Mouse (Mus musculus) right cerebral cortex, postnatal 4 days (tissue): ENCODE data around the gene Klc2.
"Not testable (repeated sequence)": the region's sequence is repeated elsewhere in the genome, so short reads cannot be mapped to it uniquely, and the experiment has no call there.

Experiments used
- DNase-seq: peaks from one replicate; pipeline ENCODE4 v3.0.0-alpha.2; 2022

Klc2 gene

DNA sequence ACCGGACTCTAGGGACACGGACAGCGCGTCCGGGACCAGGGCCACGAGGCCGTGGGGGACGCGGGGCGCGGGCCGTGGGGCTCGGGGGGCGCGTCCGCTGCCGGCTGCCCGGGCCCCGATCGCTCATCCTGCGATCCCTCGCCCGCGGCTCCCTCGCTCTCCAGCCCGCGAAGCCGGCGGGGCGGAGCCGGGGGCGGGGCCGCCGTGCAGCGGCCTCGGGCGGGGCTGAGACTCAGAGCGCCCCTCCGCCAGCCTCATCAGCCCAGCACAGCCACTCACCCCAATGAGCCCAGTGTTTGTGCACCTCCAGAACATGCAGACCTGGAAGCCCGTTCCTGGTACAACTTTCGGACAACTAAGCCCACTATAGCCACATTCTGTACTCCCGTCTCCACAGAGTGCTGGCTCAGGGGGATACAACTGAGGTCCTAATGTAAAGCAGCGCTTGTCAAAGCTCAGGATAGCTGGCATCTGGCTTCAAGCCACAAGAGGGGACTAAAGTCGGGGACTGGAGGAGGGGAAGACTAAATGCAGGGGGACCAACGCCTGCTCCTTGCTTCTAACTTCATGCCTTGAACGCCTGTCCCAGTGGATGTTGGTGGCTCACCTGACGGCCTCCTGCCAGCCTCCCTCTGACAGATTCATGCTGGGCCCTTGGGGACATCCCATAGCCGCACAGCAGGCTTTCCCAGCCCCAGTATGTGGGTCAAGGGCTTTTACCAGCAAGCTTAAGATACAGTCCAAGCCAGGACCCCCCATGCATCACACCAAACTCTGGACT lies 19.8 kb downstream of the Klc2 start, which contains the start of gene Cnih2:
Gene Cnih2, minus strand, starts transcription at position 159 of the 781 bp plus-strand sequence.
- peak; percentile 76 for DNase-seq

DNA sequence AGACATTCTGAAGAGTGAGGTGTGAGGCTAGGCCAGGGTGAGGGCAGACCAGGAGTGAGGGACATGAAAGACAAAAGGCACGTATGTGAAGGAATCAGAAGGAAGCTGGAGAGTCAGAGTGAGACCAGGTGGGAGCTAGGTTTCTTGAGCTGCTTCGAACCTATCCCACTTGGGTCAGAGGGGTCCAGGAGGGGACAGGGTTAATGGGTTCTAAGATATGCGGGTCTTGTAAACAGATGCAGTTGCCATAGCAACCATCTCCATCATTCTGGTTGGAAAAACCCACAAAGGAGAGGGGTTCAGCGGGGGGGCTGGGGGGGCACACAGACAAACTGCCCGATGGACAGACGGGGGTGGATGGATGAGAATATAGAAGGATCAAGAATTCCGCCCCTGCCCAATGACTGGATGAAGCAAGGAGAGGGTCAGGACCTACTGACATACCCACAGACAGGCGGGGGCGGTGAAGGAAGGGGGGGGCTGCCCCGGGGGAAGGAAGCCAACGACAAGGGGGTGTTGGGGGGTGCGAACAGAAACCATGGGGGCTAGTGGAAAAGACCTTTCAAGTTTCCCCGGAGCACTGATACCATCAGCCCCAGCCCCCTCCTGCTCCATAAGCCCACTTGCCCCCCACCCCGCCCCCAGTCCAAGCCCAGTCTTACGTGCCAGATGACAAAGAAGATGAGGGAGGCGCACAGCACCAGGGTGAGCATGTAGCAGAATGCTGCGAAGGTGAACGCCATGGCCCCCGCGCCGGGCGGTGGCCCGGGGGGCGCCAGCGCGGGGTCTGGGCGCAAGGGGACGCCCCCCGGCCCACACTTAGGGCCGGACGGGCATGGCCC lies 20.6 kb downstream of the Klc2 start:
- DNase-seq = peak; percentile 53

- DNase-seq = no peak
These were observed 22.4 kb downstream of the Klc2 start for GRCm38 (mm10) chr19:5095887-5096474.

- no peak for DNase-seq
These were observed 23.5 kb downstream of the Klc2 start for GRCm38 (mm10) chr19:5094746-5095417.

DNA sequence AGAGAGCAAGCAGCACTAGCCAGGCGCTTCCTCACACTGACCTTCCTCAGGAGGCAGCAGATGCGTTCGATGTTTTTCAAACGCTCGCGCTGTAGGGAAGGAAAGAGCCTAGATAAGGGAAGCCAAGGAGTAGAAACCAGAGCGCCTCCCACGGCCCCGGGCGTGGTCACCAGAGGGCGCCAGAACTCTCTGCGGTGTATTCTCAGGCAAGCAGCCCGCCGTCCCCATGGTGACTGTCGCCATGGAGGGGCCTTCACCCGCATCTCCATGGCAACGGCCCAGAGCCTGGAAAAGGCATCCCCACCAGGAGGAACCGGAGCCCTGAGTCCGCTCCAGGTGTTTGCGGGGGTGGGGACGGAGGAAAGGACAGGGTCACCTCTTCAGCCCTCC lies 24.1 kb downstream of the Klc2 start:
- DNase-seq = peak; percentile 100

GRCm38 (mm10) chr19:5093481-5094242 lies 24.7 kb downstream of the Klc2 start:
- no peak for DNase-seq

DNA sequence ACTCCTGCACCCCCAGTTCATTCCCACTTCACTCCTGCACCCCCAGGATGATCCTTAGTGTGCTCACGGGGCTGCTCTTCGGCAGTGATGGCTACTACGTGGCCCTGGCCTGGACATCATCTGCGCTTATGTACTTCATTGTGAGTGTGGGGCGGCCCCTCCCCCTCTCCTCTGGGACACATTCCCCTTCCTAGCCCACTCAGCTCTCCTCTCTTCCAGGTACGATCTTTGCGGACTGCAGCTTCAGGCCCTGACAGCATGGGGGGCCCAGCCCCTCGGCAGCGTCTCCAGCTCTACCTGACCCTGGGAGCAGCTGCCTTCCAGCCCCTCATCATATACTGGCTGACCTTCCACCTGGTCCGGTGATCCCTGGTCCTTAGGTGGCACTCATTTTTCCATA lies 26.3 kb downstream of the Klc2 start:
- no peak for DNase-seq

DNA sequence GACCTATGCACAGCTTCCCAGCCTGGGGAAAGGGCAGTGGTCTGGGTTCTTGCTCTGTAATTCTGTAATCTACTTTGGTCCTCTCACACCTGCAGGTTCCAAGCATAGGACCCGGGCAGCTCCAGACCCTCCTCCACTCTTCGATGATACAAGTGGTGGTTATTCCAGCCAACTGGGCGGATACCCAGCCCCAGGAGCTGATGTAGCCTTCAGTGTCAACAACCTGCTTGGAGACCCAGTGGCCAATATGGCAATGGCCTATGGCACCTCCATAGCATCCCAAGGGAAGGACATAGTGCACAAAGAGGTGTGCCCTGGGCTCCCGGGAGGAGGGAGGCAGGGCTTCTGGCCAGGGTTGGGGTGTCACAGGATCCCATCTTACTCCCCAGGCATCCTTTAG lies 29.0 kb downstream of the Klc2 start:
- DNase-seq = no peak

- DNase-seq = peak; percentile 79
These were observed 30.3 kb downstream of the Klc2 start, which contains the start of gene Yif1a for GRCm38 (mm10) chr19:5087884-5088728. TSS of gene Yif1a (plus strand) at chr19:5088538.

DNA sequence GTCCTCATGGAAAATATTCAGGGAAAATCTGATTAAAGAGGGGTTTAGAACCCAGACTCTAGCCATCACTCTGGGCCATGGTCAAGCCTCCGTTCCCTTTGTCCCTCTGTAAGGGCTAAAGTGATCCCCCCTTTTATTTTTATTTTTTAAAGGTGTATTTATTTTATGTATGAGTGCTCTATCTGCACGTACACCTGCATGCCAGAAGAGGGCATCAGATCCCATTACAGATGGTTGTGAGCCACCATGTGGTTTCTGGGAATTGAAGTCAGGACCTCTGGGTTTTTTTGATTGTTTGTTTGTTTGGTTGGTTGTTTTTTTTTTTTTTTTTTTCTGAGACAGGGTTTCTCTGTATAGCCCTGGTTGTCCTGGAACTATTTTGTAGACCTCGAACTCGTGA lies 31.8 kb downstream of the Klc2 start:
- DNase-seq = not testable (repeated sequence)

DNA sequence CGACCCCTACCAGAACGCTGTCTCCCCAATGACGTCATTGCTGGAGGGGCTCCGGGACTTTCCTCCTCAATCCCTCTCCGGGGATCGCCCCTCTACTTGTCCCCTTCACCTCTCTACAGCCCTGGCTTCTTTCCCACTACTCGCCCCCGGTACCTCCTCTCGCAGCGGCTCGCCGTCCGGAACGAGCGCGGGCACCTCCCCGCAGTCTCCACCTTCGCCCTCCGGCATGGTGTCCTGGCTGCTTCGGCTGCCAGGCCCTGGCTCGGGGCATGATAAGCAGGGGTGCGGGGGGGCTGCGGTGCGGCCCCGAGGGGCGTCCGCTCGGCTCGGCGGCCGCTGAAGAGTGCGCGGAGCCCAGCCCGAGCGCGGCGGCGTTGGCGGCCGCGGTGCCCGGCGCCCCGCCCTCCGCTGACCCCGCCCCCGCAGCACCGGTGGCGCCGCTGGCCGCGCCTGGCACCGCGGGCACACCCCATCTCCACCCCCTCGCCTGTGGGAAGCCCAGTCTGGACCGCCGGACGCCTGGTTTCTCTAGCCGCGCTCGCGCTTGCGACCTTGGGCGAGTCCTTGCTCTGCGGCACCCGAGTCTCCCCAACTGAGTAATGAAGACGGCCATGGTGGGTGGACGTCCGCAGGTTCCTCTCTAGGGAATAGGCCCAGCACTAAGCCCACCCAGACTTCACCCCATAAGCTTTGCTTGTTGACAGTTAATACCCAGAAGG lies 33.1 kb downstream of the Klc2 start, which contains the start of gene Tmem151a:
Gene Tmem151a, minus strand, starts transcription at position 387 of the 719 bp plus-strand sequence.
- peak; percentile 42 for DNase-seq

DNA sequence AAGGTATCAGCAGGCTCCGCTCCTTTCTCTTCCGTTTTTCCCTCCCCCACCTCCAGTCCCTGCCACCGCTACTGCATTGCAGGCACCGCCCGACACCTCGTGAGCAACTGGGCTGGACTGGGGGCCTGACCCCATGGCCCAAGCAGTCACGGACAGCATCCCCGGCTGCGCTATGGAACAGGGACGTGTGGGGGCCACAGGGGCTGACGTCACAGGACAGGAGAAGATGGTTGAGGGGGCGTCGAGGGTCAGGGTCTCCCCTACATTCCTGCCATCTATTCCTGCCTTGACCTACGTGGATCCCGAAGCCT lies 33.6 kb downstream of the Klc2 start:
- DNase-seq = no peak

DNA sequence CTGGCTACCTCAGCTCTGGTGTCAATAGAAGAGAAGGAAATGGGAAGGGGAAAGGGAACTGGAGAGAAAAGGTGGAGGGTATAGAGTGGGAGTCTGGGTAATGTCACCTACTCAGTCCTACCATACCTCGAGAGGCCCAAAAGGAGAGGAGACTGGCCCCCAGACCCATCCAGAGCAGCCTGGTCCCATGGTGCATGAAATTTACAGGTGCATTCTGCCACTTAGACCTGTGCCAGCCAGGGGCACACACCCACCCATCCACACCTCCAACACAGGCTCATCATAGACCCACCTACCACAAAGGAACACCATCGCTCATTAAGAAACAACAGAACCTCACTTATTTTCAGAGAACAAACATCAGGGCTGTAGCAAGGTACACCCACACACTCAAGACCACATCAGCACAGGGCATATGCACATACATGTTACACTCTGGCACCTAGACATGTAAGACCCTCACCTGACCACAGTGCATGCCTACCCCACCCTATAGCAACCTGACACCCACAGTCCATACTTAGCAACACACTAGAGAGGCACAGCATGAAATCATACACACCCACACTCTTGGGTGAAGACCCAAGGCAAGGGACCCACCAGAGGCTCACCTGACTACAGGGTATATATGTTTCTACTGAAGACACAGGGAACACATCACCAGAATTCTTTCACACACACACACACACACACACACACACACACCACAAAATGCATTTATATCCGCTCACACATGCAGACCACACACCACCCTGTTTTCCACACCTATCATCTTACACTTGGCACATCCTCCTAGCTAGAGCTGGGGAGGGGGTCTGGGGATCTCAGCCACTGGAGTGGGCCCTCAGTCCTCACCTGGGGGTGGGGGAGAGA lies 34.2 kb downstream of the Klc2 start:
- no peak for DNase-seq

GRCm38 (mm10) chr19:5082596-5082995 lies 35.8 kb downstream of the Klc2 start:
- DNase-seq = no peak

DNA sequence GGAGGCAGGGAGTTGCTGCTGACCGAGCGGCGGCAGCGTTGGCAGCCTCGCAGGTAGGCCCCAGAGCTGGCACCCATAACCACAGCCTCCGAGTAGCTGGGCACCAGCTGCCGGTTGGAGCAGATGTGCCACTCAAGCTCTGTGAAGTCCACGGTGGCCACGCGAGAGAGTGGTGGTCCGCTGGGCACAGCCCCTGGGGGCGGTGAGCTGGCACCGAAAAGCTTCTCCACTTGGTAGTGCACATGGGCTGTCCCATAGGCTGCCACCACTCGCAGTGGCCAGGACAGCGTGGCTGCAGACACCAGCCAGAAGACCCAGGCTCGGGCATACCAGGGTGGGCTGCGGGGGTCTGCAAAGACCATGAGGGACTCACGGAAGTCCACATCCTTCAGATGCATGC lies 36.4 kb downstream of the Klc2 start:
- DNase-seq = no peak

GRCm38 (mm10) chr19:5079279-5079678 lies 39.1 kb downstream of the Klc2 start:
- DNase-seq = no peak

GRCm38 (mm10) chr19:5073518-5073917 lies 44.8 kb downstream of the Klc2 start:
- no peak for DNase-seq

DNA sequence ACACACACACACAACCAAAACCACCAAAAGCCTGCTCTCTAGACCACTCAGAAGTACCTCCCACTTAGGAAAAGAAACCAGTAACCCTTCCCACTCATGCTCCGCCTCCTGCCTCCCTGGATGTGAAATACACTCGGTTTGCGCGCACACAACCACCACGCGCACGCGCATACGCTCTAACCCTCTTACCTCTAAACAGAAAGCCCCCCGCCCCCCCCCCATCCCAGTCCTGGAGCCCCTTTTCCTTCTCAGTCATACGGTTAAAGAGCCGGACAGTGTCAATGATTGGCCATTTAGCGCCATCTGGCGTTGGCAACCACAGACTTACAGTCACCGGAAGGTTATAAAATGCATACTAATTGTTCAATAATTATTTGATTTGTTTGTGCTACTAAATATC lies 45.3 kb downstream of the Klc2 start:
- peak; percentile 66 for DNase-seq

GRCm38 (mm10) chr19:5072389-5073019 lies 45.9 kb downstream of the Klc2 start:
- DNase-seq = no peak
